Mouse (Mus musculus) bone marrow, adult 2 months (tissue): ENCODE results near the gene Gm13420. TPM values are rescaled to one million over a fixed set of nuclear protein-coding genes. Genes with fewer than 3 reads are reported as not detected.

Experiments used
- H3K27ac ChIP-seq: fragments of 200-500 bp; 2 replicates; pipeline ENCODE4 v1.5.1; 2012; ENCODE audit warnings: low read depth, mild to moderate bottlenecking, control low read depth, inconsistent platforms, low read length; ENCODE audit not compliant: control insufficient read depth, poor library complexity, insufficient read depth
- H3K4me1 ChIP-seq: fragments of 200-500 bp; 2 replicates; pipeline ENCODE4 v1.6.1; 2011; ENCODE audit warnings: low read length; ENCODE audit not compliant: control insufficient read depth, insufficient read depth
- H3K4me3 ChIP-seq: fragments of 200-500 bp; replicated peaks from 2 replicates; pipeline ENCODE3; 2011; ENCODE audit warnings: mild to moderate bottlenecking, low read depth, low read length, control low read depth; ENCODE audit not compliant: control insufficient read depth
- CTCF ChIP-seq: fragments of 200-500 bp; IDR thresholded peaks from 2 replicates; pipeline ENCODE4 v1.5.1; 2011; ENCODE audit warnings: low read length, control low read depth; ENCODE audit not compliant: control insufficient read depth, insufficient read depth
- POLR2A ChIP-seq: fragments of 200-500 bp; IDR thresholded peaks from 2 replicates; pipeline ENCODE4 v1.6.1; 2011; ENCODE audit warnings: low read depth, mild to moderate bottlenecking, control low read depth, low read length, borderline replicate concordance; ENCODE audit not compliant: control insufficient read depth
- WGBS: fragments of 180-500 bp; shearing (Covaris S2); methylation state at CpG from one replicate; pipeline ENCODE4 v1.1.7; 2018; 5-methylcytosine and 5-hydroxymethylcytosine counted together
- polyA plus RNA-seq: library from polyadenylated mRNA; stranded (reverse); fragments of >200 nt; gene quantifications from 2 replicates; pipeline ENCODE4 v1.2.4, GENCODE M21; 2011; ENCODE audit warnings: low replicate concordance; ENCODE audit not compliant: missing spikeins, insufficient read depth, insufficient read length

The Gm13420 gene
- polyA plus RNA-seq, 1 experiment: not detected

DNA sequence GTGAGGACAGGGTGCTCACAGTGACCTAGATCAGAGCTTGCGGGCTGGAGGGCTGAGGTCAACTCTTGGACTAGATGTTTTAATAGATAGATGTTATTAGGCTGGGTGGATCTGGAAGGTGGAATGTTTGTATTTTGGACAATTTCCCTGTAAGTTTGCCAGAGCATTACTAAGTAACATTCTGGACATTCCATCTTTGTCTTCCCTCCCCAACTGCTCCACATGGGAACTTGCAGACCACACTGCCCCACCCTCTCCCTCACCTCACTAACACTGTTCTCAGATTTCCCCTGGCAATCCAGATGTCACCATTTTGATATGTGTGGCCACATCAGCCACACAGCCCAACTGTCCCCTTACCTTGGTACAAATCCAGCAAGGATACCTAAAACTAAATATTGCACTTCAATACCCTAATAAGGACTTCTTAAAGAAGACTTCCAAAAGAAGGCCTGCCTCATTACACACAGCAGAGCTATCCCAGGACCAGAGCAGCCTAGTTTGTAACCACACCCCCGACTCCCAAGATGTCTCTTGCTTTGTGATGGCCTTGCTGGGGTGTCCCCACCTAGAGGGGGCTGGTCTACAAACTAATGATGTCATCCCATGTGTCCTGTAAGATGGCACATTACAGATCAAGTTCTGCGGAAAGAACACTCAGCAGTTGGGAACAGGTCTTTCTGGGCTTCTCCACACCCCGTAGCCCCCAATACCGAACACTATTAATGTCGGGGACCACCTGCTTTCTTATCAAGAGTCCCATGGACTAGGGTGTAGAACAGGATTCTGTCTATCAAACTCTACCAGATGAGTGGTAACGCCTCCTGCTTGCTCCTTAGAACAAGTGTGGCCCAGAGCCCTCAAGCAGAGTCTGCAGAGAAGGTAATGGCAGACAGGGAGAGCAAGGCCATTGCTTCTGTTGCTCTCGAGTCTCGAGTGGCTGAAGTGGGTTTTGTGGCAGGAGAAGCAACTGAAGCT is 48.1 kb downstream of the Gm13420 start:
- H3K4me1 ChIP-seq: no peaks in the 10 kb centered on the region; the same call in 1 of the 2 replicates
- 79% methylated on average over 9 of the region's 9 CpGs for WGBS
- H3K27ac ChIP-seq: no peak overlapping the region
- TF ChIP-seq POLR2A: no peak
- no peak for TF ChIP-seq CTCF
- H3K4me3 ChIP-seq: no peak overlapping the region

DNA sequence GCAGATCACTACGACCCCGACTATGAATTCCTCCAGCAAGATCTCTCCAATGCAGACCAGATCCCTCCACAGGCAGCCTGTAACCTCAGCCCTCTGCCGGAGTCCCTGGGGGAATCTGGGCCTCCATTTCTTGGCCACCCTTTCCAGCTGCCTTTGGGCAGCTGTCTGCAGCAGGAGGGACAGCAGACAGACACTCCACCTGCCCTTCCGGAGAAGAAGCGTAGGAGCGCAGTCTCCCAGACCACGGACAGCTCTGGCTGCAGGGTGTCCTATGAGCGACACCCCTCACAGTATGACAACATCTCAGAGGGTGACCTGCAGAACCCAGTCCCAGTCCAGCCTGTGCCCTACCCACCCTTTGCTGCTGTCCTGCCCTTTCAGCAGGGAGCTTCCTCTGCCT is 49.3 kb downstream of the Gm13420 start:
- whole genome bisulfite sequencing: 92% methylated on average over 8 of the region's 8 CpGs
- H3K4me1 ChIP-seq: no peaks in the 10 kb centered on the region; the same call in 1 of the 2 replicates
- H3K27ac ChIP-seq: no peak overlapping the region
- H3K4me3 ChIP-seq: no peak overlapping the region
- TF ChIP-seq POLR2A: no peak
- no peak for TF ChIP-seq CTCF

DNA sequence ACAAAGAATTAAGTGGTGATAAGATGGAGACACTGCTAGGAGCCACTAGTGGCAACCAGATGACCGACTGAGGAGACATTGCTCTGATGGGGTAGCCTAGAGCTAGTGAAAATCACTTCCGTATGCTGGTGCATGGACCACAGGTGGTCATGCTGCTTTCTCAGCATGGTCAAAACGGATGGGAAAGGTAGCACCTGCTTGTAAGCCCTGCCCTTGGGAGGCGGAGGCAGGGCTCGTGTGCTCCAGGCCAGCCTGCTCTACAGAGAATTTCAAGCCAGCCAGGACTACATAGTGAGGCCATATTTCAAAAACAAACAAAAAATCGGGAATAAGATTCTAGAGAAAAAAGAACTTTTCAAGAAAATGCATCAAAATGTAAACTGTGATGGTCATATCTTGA is 50.1 kb downstream of the Gm13420 start:
- WGBS: 84% methylated on average over 6 of the region's 6 CpGs
- H3K27ac ChIP-seq: no peak overlapping the region
- H3K4me1 ChIP-seq: no peaks in the 10 kb centered on the region; the same call in 1 of the 2 replicates
- no peak overlapping the region for H3K4me3 ChIP-seq
- no peak for TF ChIP-seq POLR2A
- no peak for TF ChIP-seq CTCF

DNA sequence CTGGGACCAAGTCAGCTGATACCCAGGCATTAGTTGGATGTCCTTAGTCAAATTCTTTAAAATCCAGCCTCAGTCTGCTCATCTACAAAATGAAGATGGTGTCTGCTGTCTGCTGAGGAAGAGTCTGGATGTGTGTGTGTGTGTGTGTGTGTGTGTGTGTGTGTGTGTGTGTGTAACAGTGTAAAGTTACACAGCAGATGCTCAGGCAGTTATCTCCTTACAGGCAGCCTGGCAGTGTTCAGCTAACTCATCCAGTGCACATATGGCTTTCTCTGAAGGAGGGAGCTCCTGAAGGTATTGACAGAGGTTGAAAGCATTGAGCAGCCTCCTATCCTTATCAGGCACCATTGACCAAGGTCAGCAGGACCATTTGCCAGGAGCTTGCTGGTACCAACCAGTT is 50.6 kb downstream of the Gm13420 start:
- no peak overlapping the region for H3K4me3 ChIP-seq
- no peak overlapping the region for H3K27ac ChIP-seq
- TF ChIP-seq POLR2A (no peak), CTCF (no peak)
- no peaks in the 10 kb centered on the region; the same call in 1 of the 2 replicates for H3K4me1 ChIP-seq

DNA sequence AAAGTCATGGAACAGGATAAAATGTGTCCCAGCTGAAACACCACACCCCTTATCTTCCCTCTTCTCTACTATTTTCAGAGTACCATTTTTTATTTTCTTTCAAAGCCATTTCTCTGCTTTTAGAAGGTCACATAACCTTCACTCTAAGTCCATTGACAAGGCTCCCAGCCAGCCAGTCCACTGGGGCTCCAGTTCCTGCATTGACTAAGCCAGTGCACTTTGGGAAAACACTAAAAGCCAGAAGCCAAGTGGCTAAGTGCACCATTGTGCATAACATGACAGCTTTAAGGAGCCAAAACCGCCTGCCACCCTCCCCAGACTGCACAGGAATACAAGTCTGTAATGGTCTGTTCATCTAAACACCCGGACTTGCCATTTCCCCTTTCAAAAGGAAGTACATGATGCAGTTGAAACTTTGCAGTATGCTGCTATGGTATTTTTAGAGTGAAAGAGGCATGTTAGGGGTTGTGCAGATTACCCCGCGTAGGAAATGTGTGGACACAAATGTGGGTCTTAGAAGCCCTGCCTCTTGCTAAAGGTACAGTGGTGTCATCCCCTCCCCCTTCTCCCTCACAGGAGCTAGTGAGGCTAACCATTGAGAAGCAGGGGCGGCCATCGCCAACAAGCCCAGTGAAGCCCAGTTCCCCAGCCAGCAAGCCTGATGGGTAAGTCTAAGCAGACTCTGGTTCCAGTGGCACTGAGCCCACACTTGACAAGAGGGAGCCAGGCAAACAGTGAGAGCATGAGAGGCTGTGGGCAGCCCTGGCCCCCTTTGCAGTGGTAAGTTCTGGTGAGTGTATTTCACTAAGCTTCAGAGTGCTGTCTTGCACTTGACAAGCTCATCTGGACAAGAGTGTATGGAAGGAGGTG is 52.8 kb downstream of the Gm13420 start:
- H3K4me3 ChIP-seq: no peak overlapping the region
- no peaks in the 10 kb centered on the region; the same call in 1 of the 2 replicates for H3K4me1 ChIP-seq
- 37% methylated on average over 6 of the region's 6 CpGs for WGBS
- TF ChIP-seq POLR2A: no peak
- TF ChIP-seq CTCF: no peak
- peak overlapping the region; percentile 21 for H3K27ac ChIP-seq

DNA sequence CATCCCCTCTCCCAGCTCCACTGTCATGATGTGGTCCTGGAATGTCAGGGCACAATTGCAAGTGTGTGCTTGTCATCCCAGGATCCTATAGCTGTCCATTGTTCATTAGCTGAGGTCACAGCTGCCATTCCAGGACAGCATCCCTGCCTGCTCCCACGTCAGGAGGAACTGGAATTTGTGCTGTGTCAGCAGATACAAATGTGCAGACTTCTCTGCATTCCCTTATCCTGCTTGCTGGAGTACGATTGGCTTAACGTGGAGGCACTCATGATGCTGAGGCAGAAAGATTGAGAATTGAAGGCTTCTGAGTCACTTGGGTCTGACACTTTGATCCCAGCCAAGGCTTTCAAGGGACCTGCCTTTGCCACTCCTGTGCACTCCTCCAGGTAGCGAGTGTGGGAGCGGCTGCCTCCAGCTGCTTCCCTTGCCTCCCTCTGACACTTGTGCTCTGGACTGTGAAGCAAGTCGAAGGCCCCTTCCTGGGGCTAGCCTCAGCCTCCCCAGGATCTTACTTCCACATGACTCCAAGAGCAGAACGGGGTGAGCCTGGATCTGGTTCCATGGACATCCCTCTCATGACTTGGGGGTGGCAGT is 55.2 kb downstream of the Gm13420 start:
- Histone ChIP-seq H3K4me1 (no peaks in the 10 kb centered on the region; the same call in 1 of the 2 replicates), H3K4me3 (no peak overlapping the region), H3K27ac (no peak overlapping the region)
- TF ChIP-seq CTCF (no peak), POLR2A (no peak)
- WGBS: 85% methylated on average over 7 of the region's 7 CpGs

Other genes with a start within 250 kb of the Gm13420 start
- 17.6 and 23.4 TPM in 2 replicates for gene Rapgef1, start 132.0 kb downstream of the Gm13420 start, polyA plus RNA-seq
- gene Gm13547, start 7.6 kb upstream of the Gm13420 start, polyA plus RNA-seq: not detected in 2 replicates
- 6.9 and 11.9 TPM in 2 replicates for gene Coq4, start 35.8 kb upstream of the Gm13420 start, polyA plus RNA-seq
- 17.8 and 20.9 TPM in 2 replicates for gene Trub2, start 36.8 kb upstream of the Gm13420 start, polyA plus RNA-seq
- gene Slc27a4, start 50.9 kb upstream of the Gm13420 start, polyA plus RNA-seq: 9.7 and 30.6 TPM in 2 replicates
- 14.8 and 22.3 TPM in 2 replicates for gene Urm1, start 68.4 kb upstream of the Gm13420 start, polyA plus RNA-seq
- 8.8 and 12.9 TPM in 2 replicates for gene Cercam, start 117.5 kb upstream of the Gm13420 start, polyA plus RNA-seq
- 55.1 and 78.8 TPM in 2 replicates for gene Odf2, start 137.5 kb upstream of the Gm13420 start, polyA plus RNA-seq
- gene Gle1, start 183.7 kb upstream of the Gm13420 start, polyA plus RNA-seq: 14.8 and 16.6 TPM in 2 replicates
- gene Sptan1, start 213.9 kb upstream of the Gm13420 start, polyA plus RNA-seq: 13.8 and 23.4 TPM in 2 replicates